Mouse (Mus musculus) lung, adult 2 months (tissue): Measurements from ENCODE around the gene Slc25a47.

Source experiments
- CTCF ChIP-seq: fragments of 200-500 bp; IDR thresholded peaks from 2 replicates; pipeline ENCODE4 v1.5.1; 2011; ENCODE audit warnings: mild to moderate bottlenecking, low read length, control low read depth; ENCODE audit not compliant: insufficient read depth
- POLR2A ChIP-seq: fragments of 200-500 bp; IDR thresholded peaks from 2 replicates; pipeline ENCODE4 v1.6.1; 2011; ENCODE audit warnings: low read depth, mild to moderate bottlenecking, control low read depth, low read length, borderline replicate concordance; ENCODE audit errors: extremely low read depth

DNA sequence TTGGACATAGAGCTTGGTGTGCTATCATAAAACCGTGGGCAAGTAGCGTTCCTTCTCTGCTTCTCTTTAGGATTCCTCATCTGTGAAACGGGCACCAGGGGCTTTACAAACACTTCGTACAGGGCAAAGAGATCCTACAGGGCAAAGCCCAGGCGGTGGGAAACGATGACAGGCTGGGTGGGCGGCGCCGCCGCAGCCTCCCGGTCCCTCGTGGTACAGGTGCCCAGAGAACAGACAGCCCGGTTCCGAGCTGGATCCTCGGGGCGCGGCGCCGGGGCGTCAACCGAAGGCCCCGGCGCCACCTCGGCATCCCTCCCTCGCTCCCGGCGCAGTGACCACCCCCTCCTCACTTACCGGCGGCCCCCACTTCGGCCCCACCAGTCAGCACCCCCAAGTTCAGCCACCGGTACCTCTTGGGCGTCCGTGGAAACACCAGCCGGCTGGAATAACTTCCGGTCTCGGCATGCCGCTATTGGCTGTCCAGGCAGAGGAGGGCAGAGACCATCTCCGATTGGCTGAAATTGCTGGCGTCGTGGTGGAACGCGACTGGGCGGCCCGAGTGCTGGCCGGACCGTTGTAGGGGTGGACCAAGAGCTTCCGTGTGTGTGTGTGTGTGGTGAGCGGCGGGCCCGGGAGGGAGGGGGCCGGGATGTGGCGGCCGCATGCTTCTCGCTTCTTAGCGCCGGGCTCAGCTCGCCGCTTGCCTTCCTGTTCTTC lies 58.0 kb downstream of the Slc25a47 start, which contains the start of gene Wars:
- TF ChIP-seq CTCF (no peak), POLR2A (peak; percentile 71; the same call in 1 of the 2 replicates)
